Mouse (Mus musculus) ES-E14 (cell line): ENCODE measurements at regions not wholly inside any gene's neighbourhood (a gene's known extent, or its start where the extent isn't known, plus 50 kb on each side); places are given as distances from the start of the nearest gene placed in this dataset.

Experiments
- CHD2 ChIP-seq: IDR thresholded peaks from 2 replicates; pipeline ENCODE4 v1.6.1; 2014; ENCODE audit warnings: mild to moderate bottlenecking, low read depth, low read length, inconsistent platforms
- ZNF384 ChIP-seq: IDR thresholded peaks from 2 replicates; pipeline ENCODE4 v1.6.1; 2012; ENCODE audit warnings: low read depth, low read length, inconsistent platforms

DNA sequence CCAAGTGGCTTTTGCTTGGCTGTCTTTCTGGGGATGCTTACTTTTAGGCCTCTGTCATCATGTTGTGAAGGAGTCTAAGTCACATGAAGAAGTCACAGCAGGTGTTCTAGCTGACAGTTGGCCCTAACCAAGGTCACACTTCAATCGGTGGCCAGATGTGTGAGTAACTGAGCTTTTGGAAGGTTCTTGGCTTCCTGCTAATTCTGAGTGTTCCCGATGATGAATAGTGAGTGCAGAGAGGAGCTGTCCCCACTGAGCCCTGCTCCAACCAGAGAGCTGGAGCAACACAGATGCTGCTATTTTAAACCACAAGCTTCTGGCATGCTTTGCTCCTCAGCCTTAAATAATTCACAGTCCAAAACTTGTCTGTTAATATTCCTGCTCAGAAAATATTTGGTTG lies 1966.6 kb downstream of the 9330182O14Rik start:
- TF ChIP-seq ZNF384 (no peak), CHD2 (no peak)
